Mouse (Mus musculus): ENCODE results near the gene Ly6g5c.
A peak's percentile ranks its signal among the peaks of the same experiment; 100 is the strongest.

DNA sequence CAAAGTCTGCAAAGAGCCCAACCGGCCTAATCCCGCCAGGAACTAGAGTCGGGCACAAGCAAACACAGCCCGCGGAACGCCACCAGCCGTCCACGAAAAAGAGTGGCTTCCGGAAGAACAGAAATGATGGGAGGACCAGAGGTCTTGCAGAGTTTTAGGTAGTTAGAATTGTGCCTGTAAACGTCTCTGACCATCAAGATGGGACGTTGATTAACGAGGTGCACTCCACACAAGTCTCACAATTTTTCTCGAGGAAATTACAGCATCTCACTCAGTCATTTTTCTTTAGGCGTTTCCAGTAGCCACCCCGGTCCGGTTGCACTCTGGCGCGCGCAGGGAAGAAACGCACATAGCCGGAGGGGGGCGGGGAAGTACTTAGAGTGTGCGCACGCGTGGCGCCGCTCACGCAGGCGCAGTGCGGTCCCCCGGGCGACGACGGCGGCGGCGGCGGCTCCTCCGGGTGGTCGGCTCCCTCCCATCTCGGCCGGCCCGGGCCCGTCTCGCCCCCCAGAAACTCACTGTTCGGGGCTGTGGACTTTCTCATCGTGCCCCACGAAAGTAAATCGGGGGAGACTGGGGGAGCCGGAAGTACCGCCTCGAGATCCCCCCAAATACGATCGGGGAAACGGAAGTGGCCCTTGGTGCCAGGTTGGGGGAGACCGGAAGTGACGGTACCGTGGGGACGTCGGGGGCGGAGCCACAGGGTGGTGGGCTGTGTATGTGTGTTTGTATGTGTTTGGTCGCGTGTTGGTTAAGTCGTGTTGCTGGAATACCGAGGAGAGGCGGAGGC lies 26.9 kb downstream of the Ly6g5c start, which contains the start of gene Bag6:
- TF ChIP-seq POLR2A (IDR thresholded peaks at IDR 0.05; ENCODE audit: borderline replicate concordance, extremely low read depth, insufficient read depth, insufficient read length, poor library complexity, severe bottlenecking) (peak; percentile 77), CTCF (IDR thresholded peaks at IDR 0.05; ENCODE audit: borderline replicate concordance, extremely low read depth, insufficient read depth, insufficient read length) (no peak)

Data from brain, embryonic 14.5 days (tissue).